Mouse (Mus musculus) CH12.LX (cell line): ENCODE measurements at regions not wholly inside any gene's neighbourhood (a gene's known extent, or its start where the extent isn't known, plus 50 kb on each side); places are given as distances from the start of the nearest gene placed in this dataset.

ENCODE experiments used
- CHD1 ChIP-seq: IDR thresholded peaks from 2 replicates; pipeline ENCODE4 v1.6.1; 2012; ENCODE audit warnings: low read depth, low read length, improper control_type of control experiment, inconsistent platforms
- CHD2 ChIP-seq: IDR thresholded peaks from 2 replicates; pipeline ENCODE4 v1.6.1; 2011; ENCODE audit warnings: low read length, improper control_type of control experiment
- CTCF ChIP-seq, 2 experiments: IDR thresholded peaks in 1 of 2; conservative IDR thresholded peaks in 1 of 2; 2 replicates each; pipeline ENCODE4 v1.5.1; 2011 to 2012; ENCODE audit warnings: low read depth in 2 of 2, low read length in 2 of 2, improper control_type of control experiment in 1 of 2, inconsistent platforms in 1 of 2, mild to moderate bottlenecking in 1 of 2, moderate library complexity in 1 of 2
- HCFC1 ChIP-seq: IDR thresholded peaks from 2 replicates; pipeline ENCODE4 v1.6.1; 2012; ENCODE audit warnings: low read depth, mild to moderate bottlenecking, inconsistent platforms, low read length, improper control_type of control experiment
- KAT2A ChIP-seq: IDR thresholded peaks from 2 replicates; pipeline ENCODE4 v1.6.1; 2012; ENCODE audit warnings: low read length, improper control_type of control experiment, inconsistent platforms; ENCODE audit not compliant: insufficient replicate concordance
- MEF2A ChIP-seq: IDR thresholded peaks from 2 replicates; pipeline ENCODE4 v1.6.1; 2014; ENCODE audit warnings: low read depth, mild to moderate bottlenecking, inconsistent platforms, low read length, improper control_type of control experiment, borderline replicate concordance
- POLR2A ChIP-seq: IDR thresholded peaks from 2 replicates; pipeline ENCODE4 v1.6.1; 2011; ENCODE audit warnings: low read depth, mild to moderate bottlenecking, improper control_type of control experiment, low read length
- RCOR1 ChIP-seq: conservative IDR thresholded peaks from 2 replicates; pipeline ENCODE4 v1.6.1; 2012; ENCODE audit warnings: low read depth, mild to moderate bottlenecking, inconsistent platforms, low read length, improper control_type of control experiment
- SMC3 ChIP-seq: IDR thresholded peaks from 2 replicates; pipeline ENCODE4 v1.6.1; 2011; ENCODE audit warnings: low read depth, low read length, improper control_type of control experiment
- TCF12 ChIP-seq: IDR thresholded peaks from 2 replicates; pipeline ENCODE4 v1.6.1; 2014; ENCODE audit warnings: low read depth, mild to moderate bottlenecking, inconsistent platforms, low read length, improper control_type of control experiment
- USF1 ChIP-seq: IDR thresholded peaks from 2 replicates; pipeline ENCODE4 v1.6.1; 2014; ENCODE audit warnings: low read depth, mild to moderate bottlenecking, inconsistent platforms, low read length, improper control_type of control experiment
- ZC3H11A ChIP-seq: IDR thresholded peaks from 2 replicates; pipeline ENCODE4 v1.6.1; 2012; ENCODE audit warnings: low read depth, mild to moderate bottlenecking, inconsistent platforms, low read length, improper control_type of control experiment
- ZKSCAN1 ChIP-seq: IDR thresholded peaks from 2 replicates; pipeline ENCODE4 v1.6.1; 2012; ENCODE audit warnings: low read depth, inconsistent platforms, low read length, improper control_type of control experiment, borderline replicate concordance

GRCm38 (mm10) chr11:22620912-22621705 is 109.2 kb downstream of the Tmem17 start:
- TF ChIP-seq ZKSCAN1 (no peak), POLR2A (no peak), RCOR1 (no peak), CTCF (conservative IDR thresholded peaks at IDR 0.05 in 1 of 2, IDR thresholded peaks at IDR 0.05 in 1 of 2; ENCODE audit: low read depth in 2 of 2, low read length in 2 of 2) (no peak), TCF12 (no peak), KAT2A (no peak), HCFC1 (no peak), CHD2 (no peak), CHD1 (no peak), USF1 (no peak), SMC3 (no peak), ZC3H11A (no peak), MEF2A (no peak)
